Mouse (Mus musculus): ENCODE measurements around the gene Spata7.

Gene Spata7

GRCm38 (mm10) chr12:98670429-98670828 is 42.5 kb downstream of the Spata7 start:
- no peak for DNase-seq (ENCODE audit: extremely low spot score, low read depth, low spot score)

GRCm38 (mm10) chr12:98673879-98674278 is 45.9 kb downstream of the Spata7 start:
- DNase-seq (ENCODE audit: extremely low spot score, low read depth, low spot score) = no peak

- peak; percentile 54 for DNase-seq (ENCODE audit: extremely low spot score, low read depth, low spot score)
Measured at GRCm38 (mm10) chr12:98674627-98675143, 46.7 kb downstream of the Spata7 start.

- no peak for DNase-seq (ENCODE audit: extremely low spot score, low read depth, low spot score)
Measured at GRCm38 (mm10) chr12:98676861-98677260, 48.9 kb downstream of the Spata7 start.

GRCm38 (mm10) chr12:98677336-98677735 is 49.4 kb downstream of the Spata7 start:
- no peak for DNase-seq (ENCODE audit: extremely low spot score, low read depth, low spot score)

- DNase-seq (ENCODE audit: extremely low spot score, low read depth, low spot score) = no peak
Measured at GRCm38 (mm10) chr12:98679906-98680305, 51.9 kb downstream of the Spata7 start.

- DNase-seq (ENCODE audit: extremely low spot score, low read depth, low spot score) = no peak
Measured at GRCm38 (mm10) chr12:98682196-98682595, 54.2 kb downstream of the Spata7 start.

- DNase-seq (ENCODE audit: extremely low spot score, low read depth, low spot score) = no peak
Measured at GRCm38 (mm10) chr12:98683171-98683570, 55.2 kb downstream of the Spata7 start.

- DNase-seq (ENCODE audit: extremely low spot score, low read depth, low spot score) = no peak
Measured at GRCm38 (mm10) chr12:98683574-98683973, 55.6 kb downstream of the Spata7 start.

- no peak for DNase-seq (ENCODE audit: extremely low spot score, low read depth, low spot score)
Measured at GRCm38 (mm10) chr12:98690230-98690629, 62.3 kb downstream of the Spata7 start.

- no peak for DNase-seq (ENCODE audit: extremely low spot score, low read depth, low spot score)
Measured at GRCm38 (mm10) chr12:98697202-98697601, 69.2 kb downstream of the Spata7 start.

- DNase-seq (ENCODE audit: extremely low spot score, low read depth, low spot score) = no peak
Measured at GRCm38 (mm10) chr12:98701564-98701963, 73.6 kb downstream of the Spata7 start.

GRCm38 (mm10) chr12:98703554-98703953 is 75.6 kb downstream of the Spata7 start:
- no peak for DNase-seq (ENCODE audit: extremely low spot score, low read depth, low spot score)

- DNase-seq (ENCODE audit: extremely low spot score, low read depth, low spot score) = no peak
Measured at GRCm38 (mm10) chr12:98703961-98704360, 76.0 kb downstream of the Spata7 start.

GRCm38 (mm10) chr12:98712819-98713218 is 84.9 kb downstream of the Spata7 start:
- DNase-seq (ENCODE audit: extremely low spot score, low read depth, low spot score) = no peak

GRCm38 (mm10) chr12:98713621-98714103 is 85.7 kb downstream of the Spata7 start:
- DNase-seq (ENCODE audit: extremely low spot score, low read depth, low spot score) = no peak

- DNase-seq (ENCODE audit: extremely low spot score, low read depth, low spot score) = no peak
Measured at GRCm38 (mm10) chr12:98714757-98715156, 86.8 kb downstream of the Spata7 start.

GRCm38 (mm10) chr12:98716142-98716541 is 88.2 kb downstream of the Spata7 start:
- no peak for DNase-seq (ENCODE audit: extremely low spot score, low read depth, low spot score)

Measured in hindlimb bud, embryonic 11.5 days (tissue).